Mouse (Mus musculus) left cerebral cortex, postnatal 4 days (tissue): ENCODE measurements around the gene Nr1i3. TPM values are rescaled to one million over a fixed set of nuclear protein-coding genes. Genes with fewer than 3 reads are reported as not detected.
"Not testable (repeated sequence)": the region's sequence is repeated elsewhere in the genome, so short reads cannot be mapped to it uniquely, and the experiment has no call there.

ENCODE experiments used
- DNase-seq: peaks from one replicate; pipeline ENCODE4 v3.0.0-alpha.2; 2022
- intact Hi-C: fragments of 180-260 bp; cut with DNase I; formaldehyde crosslinking; loops from one replicate; pipeline ENCODE4 v1.15.1; 2025
- total RNA-seq, 2 experiments: library from RNA; stranded (reverse); gene quantifications; 2 replicates each; pipeline ENCODE4 v1.2.3; 2021

The Nr1i3 gene
- total RNA-seq, 2 experiments from 2014 or later: not detected

- intact Hi-C loops: no loop called here
- no peak for DNase-seq
These were observed 13.0 kb downstream of the Nr1i3 start for GRCm38 (mm10) chr1:171226780-171227179.

- intact Hi-C loops: loop anchor here (2.0 kb wide), 1 partner anchor 29 kb away; no protein-coding TSS in a partner anchor
- DNase-seq: no peak
These were observed 14.1 kb downstream of the Nr1i3 start for GRCm38 (mm10) chr1:171227879-171228278.

GRCm38 (mm10) chr1:171229750-171230149, 16.0 kb downstream of the Nr1i3 start:
- intact Hi-C loops: loop anchor here (2.0 kb wide), 1 partner anchor 27 kb away; no protein-coding TSS in a partner anchor

GRCm38 (mm10) chr1:171230215-171230614, 16.4 kb downstream of the Nr1i3 start:
- intact Hi-C loops: no loop called here
- DNase-seq: no peak

More at GRCm38 (mm10) chr1:171229750-171230149, 16.0 kb downstream of the Nr1i3 start:
- no peak for DNase-seq

- DNase-seq: no peak
- intact Hi-C loops: no loop called here
These were observed 18.1 kb downstream of the Nr1i3 start for GRCm38 (mm10) chr1:171231844-171232243.

GRCm38 (mm10) chr1:171232348-171232747, 18.6 kb downstream of the Nr1i3 start:
- intact Hi-C loops: no loop called here
- DNase-seq: no peak

- intact Hi-C loops: no loop called here
- DNase-seq: no peak
These were observed 19.3 kb downstream of the Nr1i3 start for GRCm38 (mm10) chr1:171232800-171233730.

GRCm38 (mm10) chr1:171234126-171234525, 20.4 kb downstream of the Nr1i3 start, which contains the start of gene Fcer1g:
Gene Fcer1g (minus strand): TSS chr1:171234365.
- intact Hi-C loops: no loop called here
- no peak for DNase-seq

GRCm38 (mm10) chr1:171234538-171234937, 20.8 kb downstream of the Nr1i3 start:
- intact Hi-C loops: no loop called here
- no peak for DNase-seq

GRCm38 (mm10) chr1:171235791-171236190, 22.0 kb downstream of the Nr1i3 start:
- intact Hi-C loops: no loop called here

GRCm38 (mm10) chr1:171237438-171237837, 23.7 kb downstream of the Nr1i3 start:
- DNase-seq: no peak
- intact Hi-C loops: no loop called here

More at GRCm38 (mm10) chr1:171235791-171236190, 22.0 kb downstream of the Nr1i3 start:
- no peak for DNase-seq

GRCm38 (mm10) chr1:171238463-171238862, 24.7 kb downstream of the Nr1i3 start:
- peak; percentile 48 for DNase-seq
- intact Hi-C loops: no loop called here

- intact Hi-C loops: no loop called here
- DNase-seq: no peak
These were observed 26.4 kb downstream of the Nr1i3 start for GRCm38 (mm10) chr1:171239992-171240744.

GRCm38 (mm10) chr1:171240911-171241310, 27.1 kb downstream of the Nr1i3 start:
- intact Hi-C loops: no loop called here
- no peak for DNase-seq

- intact Hi-C loops, DNase-seq: not testable (repeated sequence)
These were observed 28.2 kb downstream of the Nr1i3 start for GRCm38 (mm10) chr1:171241952-171242351.

GRCm38 (mm10) chr1:171245353-171245752, 31.6 kb downstream of the Nr1i3 start:
- intact Hi-C loops: no loop called here

GRCm38 (mm10) chr1:171246709-171247452, 33.1 kb downstream of the Nr1i3 start:
- peak; percentile 98 for DNase-seq
- intact Hi-C loops: no loop called here

More at GRCm38 (mm10) chr1:171245353-171245752, 31.6 kb downstream of the Nr1i3 start:
- no peak for DNase-seq

- intact Hi-C loops: no loop called here
- no peak for DNase-seq
These were observed 33.7 kb downstream of the Nr1i3 start for GRCm38 (mm10) chr1:171247453-171247841.

- DNase-seq: no peak
- intact Hi-C loops: no loop called here
These were observed 34.1 kb downstream of the Nr1i3 start for GRCm38 (mm10) chr1:171247916-171248315.

- intact Hi-C loops: no loop called here
- no peak for DNase-seq
These were observed 34.8 kb downstream of the Nr1i3 start for GRCm38 (mm10) chr1:171248386-171249226.
